Mouse (Mus musculus) liver, embryonic 14.5 days (tissue): ENCODE measurements around the gene Cox8b. TPM values are rescaled to one million over a fixed set of nuclear protein-coding genes. Genes with fewer than 3 reads are reported as not detected.

Experiments
- ATAC-seq: fragments of 200-750 bp; cut with Nextera tagmentation; 2 replicates; pipeline ENCODE4 v1.8.0; 2017; ENCODE audit warnings: moderate number of reproducible peaks, mild to moderate bottlenecking, moderate library complexity; ENCODE audit not compliant: insufficient read depth
- DNase-seq, 3 experiments: peaks; one replicate each; pipeline ENCODE4 v3.0.0-alpha.2; 2012 to 2013; ENCODE audit warnings: low read depth in 3 of 3, low spot score in 3 of 3
- H3K27ac ChIP-seq: fragments of 300-500 bp; sonication (generic); 2 replicates; pipeline ENCODE4 v1.5.1; 2014; ENCODE audit warnings: moderate library complexity, mild to moderate bottlenecking, control low read depth, inconsistent platforms
- H3K27me3 ChIP-seq: fragments of 300-500 bp; sonication (generic); 2 replicates; pipeline ENCODE4 v1.6.1; 2014; ENCODE audit warnings: mild to moderate bottlenecking, low read length, moderate library complexity; ENCODE audit not compliant: control insufficient read depth, insufficient read depth
- H3K36me3 ChIP-seq: fragments of 300-500 bp; sonication (generic); replicated peaks from 2 replicates; pipeline ENCODE4 v1.6.1; 2014; ENCODE audit warnings: low read depth; ENCODE audit not compliant: control insufficient read depth, insufficient read depth
- H3K4me1 ChIP-seq, 2 experiments: fragments of 200-500 bp in 1 of 2; fragments of 300-500 bp in 1 of 2; sonication (generic) in 1 of 2; replicated peaks; 2 replicates each; pipeline ENCODE4 v1.6.1; 2012 to 2014; ENCODE audit warnings: antibody characterized with exemption in 1 of 2, inconsistent platforms in 1 of 2, low read length in 1 of 2; ENCODE audit not compliant: control insufficient read depth in 2 of 2, insufficient read depth in 2 of 2
- H3K4me2 ChIP-seq: fragments of 300-500 bp; sonication (generic); 2 replicates; pipeline ENCODE4 v1.6.1; 2014; ENCODE audit warnings: low read depth, mild to moderate bottlenecking, control low read depth, moderate library complexity
- H3K4me3 ChIP-seq, 2 experiments: fragments of 200-500 bp in 1 of 2; fragments of 300-500 bp in 1 of 2; sonication (generic) in 1 of 2; 2 replicates each; pipeline ENCODE4 v1.5.1; 2012 to 2014; ENCODE audit warnings: low read depth in 2 of 2, low read length in 2 of 2, mild to moderate bottlenecking in 2 of 2, control low read depth in 1 of 2, inconsistent platforms in 1 of 2, moderate library complexity in 1 of 2; ENCODE audit not compliant: insufficient read depth in 1 of 2
- H3K9ac ChIP-seq: fragments of 300-500 bp; sonication (generic); replicated peaks from 2 replicates; pipeline ENCODE4 v1.6.1; 2014; ENCODE audit warnings: mild to moderate bottlenecking, control low read depth, moderate library complexity
- H3K9me3 ChIP-seq: fragments of 300-500 bp; sonication (generic); 2 replicates; pipeline ENCODE4 v1.6.1; 2016; ENCODE audit warnings: low read length, mixed read lengths; ENCODE audit not compliant: control insufficient read depth
- CTCF ChIP-seq: IDR thresholded peaks from 2 replicates; pipeline ENCODE4 v1.5.1; 2016; ENCODE audit warnings: antibody characterized with exemption, low read depth, control low read depth
- EP300 ChIP-seq: IDR thresholded peaks from 2 replicates; pipeline ENCODE4 v1.6.1; 2016; ENCODE audit warnings: antibody characterized with exemption, low read depth
- WGBS: fragments of 180-500 bp; shearing (Covaris S2); extraction: QIAGEN DNeasy Blood & Tissue Kit; methylation state at CpG from one replicate; pipeline ENCODE4 v1.1.7; 2014; ENCODE audit not compliant: insufficient replicate concordance; 5-methylcytosine and 5-hydroxymethylcytosine counted together
- polyA plus RNA-seq, 2 experiments: library from polyadenylated mRNA; depleted of rRNA in 1 of 2; stranded (reverse) in 1 of 2; unstranded in 1 of 2; fragments of >200 nt; fragmentation: Nextera tagmentation in 1 of 2; extraction: Ambion mirVana in 1 of 2; gene quantifications; 2 replicates each; pipeline versions ENCODE4 v1.2.1 to v1.2.3; 2012 to 2014

Cox8b gene
- polyA plus RNA-seq, 2 experiments = not detected

GRCm38 (mm10) chr7:140919911-140920310, 19.7 kb upstream of the Cox8b start:
- no peak overlapping the region for H3K4me3 ChIP-seq
- TF ChIP-seq EP300 (no peak), CTCF (no peak)
- peaks cover 40% of the 10 kb centered on the region for H3K27me3 ChIP-seq
- ATAC-seq (no peak), DNase-seq (no peak)
- no peak overlapping the region for H3K9ac ChIP-seq
- H3K27ac ChIP-seq = no peak overlapping the region
- peaks cover 0 to 3% of the 10 kb centered on the region in 2 experiments; a peak in 2 of 4 replicates for H3K4me1 ChIP-seq
- no peaks in the 10 kb centered on the region for H3K36me3 ChIP-seq
- H3K4me2 ChIP-seq = no peak overlapping the region
- no peaks in the 10 kb centered on the region for H3K9me3 ChIP-seq
- WGBS = 20% methylated on average over 4 of the region's 4 CpGs

GRCm38 (mm10) chr7:140914031-140914690, 13.9 kb upstream of the Cox8b start:
- Histone ChIP-seq H3K9ac (no peak overlapping the region), H3K36me3 (no peaks in the 10 kb centered on the region), H3K27me3 (no peaks in the 10 kb centered on the region), H3K27ac (no peak overlapping the region), H3K4me1 (peaks cover 0 to 10% of the 10 kb centered on the region in 2 experiments; a peak in 2 of 4 replicates), H3K9me3 (no peaks in the 10 kb centered on the region), H3K4me3 (no peak overlapping the region), H3K4me2 (no peak overlapping the region)
- 65% methylated on average over 8 of the region's 8 CpGs for WGBS
- no peak for ATAC-seq
- no peak for TF ChIP-seq CTCF
- TF ChIP-seq EP300 = no peak
- no peak for DNase-seq

GRCm38 (mm10) chr7:140912846-140913482, 12.7 kb upstream of the Cox8b start:
- H3K9me3 ChIP-seq = no peaks in the 10 kb centered on the region
- H3K9ac ChIP-seq = no peak overlapping the region
- 64% methylated on average over 5 of the region's 5 CpGs for WGBS
- no peak overlapping the region for H3K27ac ChIP-seq
- no peak for DNase-seq
- peaks cover 0 to 12% of the 10 kb centered on the region in 2 experiments; a peak in 2 of 4 replicates for H3K4me1 ChIP-seq
- no peak overlapping the region for H3K4me2 ChIP-seq
- no peaks in the 10 kb centered on the region for H3K27me3 ChIP-seq
- TF ChIP-seq EP300 (no peak), CTCF (no peak)
- H3K36me3 ChIP-seq = no peaks in the 10 kb centered on the region
- no peak overlapping the region for H3K4me3 ChIP-seq
- ATAC-seq = no peak

- Histone ChIP-seq H3K27me3 (no peaks in the 10 kb centered on the region), H3K27ac (no peak overlapping the region), H3K4me1 (peaks cover 0 to 12% of the 10 kb centered on the region in 2 experiments; a peak in 2 of 4 replicates), H3K9me3 (no peaks in the 10 kb centered on the region), H3K4me2 (no peak overlapping the region), H3K9ac (no peak overlapping the region), H3K4me3 (no peak overlapping the region), H3K36me3 (no peaks in the 10 kb centered on the region)
- ATAC-seq (no peak), DNase-seq (no peak)
- 42% methylated on average over 3 of the region's 3 CpGs for WGBS
- TF ChIP-seq EP300 = no peak
- TF ChIP-seq CTCF = no peak
Observed at GRCm38 (mm10) chr7:140912293-140912692, 12.0 kb upstream of the Cox8b start.

- peak; percentile 36 to 56 (median 42) for DNase-seq
- H3K27me3 ChIP-seq = no peaks in the 10 kb centered on the region
- H3K9me3 ChIP-seq = no peaks in the 10 kb centered on the region
- no peaks in the 10 kb centered on the region for H3K36me3 ChIP-seq
- peak; percentile 52 for ATAC-seq
- H3K4me1 ChIP-seq = peaks cover 0 to 10% of the 10 kb centered on the region in 2 experiments; a peak in 2 of 4 replicates
- TF ChIP-seq EP300 (no peak), CTCF (peak; percentile 88)
- WGBS = 3% methylated on average over 19 of the region's 19 CpGs
- H3K9ac ChIP-seq = no peak overlapping the region; the same call in 1 of the 2 replicates
- peak overlapping the region; percentile 64 for H3K4me2 ChIP-seq
- no peak overlapping the region for H3K27ac ChIP-seq
- H3K4me3 ChIP-seq = peak overlapping the region; percentile 16 to 34; a peak in 3 of 4 replicates
Observed at GRCm38 (mm10) chr7:140908634-140909107, 8.4 kb upstream of the Cox8b start.
